Mouse (Mus musculus): ENCODE data around the gene Adarb1.

DNA sequence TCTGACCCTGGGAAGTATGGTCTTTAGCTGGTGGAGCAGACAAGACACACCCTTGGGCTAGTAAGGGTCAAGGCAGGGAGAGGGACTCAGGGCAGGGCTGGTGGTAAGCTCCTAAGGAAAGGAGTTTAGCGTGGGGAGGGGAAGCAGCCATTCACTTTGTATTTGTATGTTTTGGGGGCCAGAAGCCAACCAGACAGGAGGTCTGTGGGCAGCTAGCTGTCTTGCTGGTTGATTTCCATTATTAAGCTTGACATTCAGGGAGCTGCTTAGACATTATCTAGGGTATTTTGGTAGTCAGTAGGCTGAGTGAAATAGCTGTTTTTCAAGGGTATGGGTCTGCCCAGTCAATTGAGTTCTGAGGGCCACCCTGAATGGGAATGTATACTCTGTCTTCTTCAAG lies 20.0 kb upstream of the Adarb1 start:
- TF ChIP-seq POLR2A (IDR thresholded peaks at IDR 0.05; ENCODE audit: borderline replicate concordance, insufficient read depth, low read length) (no peak), CTCF (IDR thresholded peaks at IDR 0.05; ENCODE audit: borderline replicate concordance, insufficient read depth, low read depth, low read length) (no peak)
